Mouse (Mus musculus) midbrain, embryonic 10.5 days (tissue): ENCODE results near the gene Ifi211. TPM values are rescaled to one million over a fixed set of nuclear protein-coding genes. Genes with fewer than 3 reads are reported as not detected.
"Not testable (repeated sequence)": the region's sequence is repeated elsewhere in the genome, so short reads cannot be mapped to it uniquely, and the experiment has no call there.

Experiments
- DNase-seq: peaks from one replicate; pipeline ENCODE4 v3.0.0-alpha.2; 2017; ENCODE audit warnings: low spot score
- H3K27ac ChIP-seq: fragments of 300-500 bp; sonication (generic); replicated peaks from 2 replicates; pipeline ENCODE4 v1.5.1; 2016; ENCODE audit warnings: mild to moderate bottlenecking
- H3K27me3 ChIP-seq: fragments of 300-500 bp; sonication (generic); 2 replicates; pipeline ENCODE4 v1.6.1; 2016; ENCODE audit warnings: low read depth, mild to moderate bottlenecking; ENCODE audit not compliant: poor library complexity, severe bottlenecking
- H3K36me3 ChIP-seq: fragments of 300-500 bp; sonication (generic); 2 replicates; pipeline ENCODE4 v1.6.1; 2016; ENCODE audit warnings: mild to moderate bottlenecking, moderate library complexity
- H3K4me1 ChIP-seq: fragments of 300-500 bp; sonication (generic); 2 replicates; pipeline ENCODE4 v1.6.1; 2016
- H3K4me3 ChIP-seq: fragments of 300-500 bp; sonication (generic); 2 replicates; pipeline ENCODE4 v1.5.1; 2016; ENCODE audit warnings: mild to moderate bottlenecking, moderate library complexity
- H3K9me3 ChIP-seq: fragments of 300-500 bp; sonication (generic); replicated peaks from 2 replicates; pipeline ENCODE4 v1.6.1; 2016; ENCODE audit warnings: mild to moderate bottlenecking
- WGBS: fragments of 180-500 bp; shearing (Covaris S2); methylation state at CpG from one replicate; pipeline ENCODE4 v1.1.7; 2016; 5-methylcytosine and 5-hydroxymethylcytosine counted together
- polyA plus RNA-seq: library from polyadenylated mRNA; unstranded; fragments of >200 nt; fragmentation: Nextera tagmentation; extraction: Ambion mirVana; gene quantifications from 2 replicates; pipeline ENCODE4 v1.2.1, GENCODE M21; 2016

Gene Ifi211
- polyA plus RNA-seq, result 0.11 and 0.17 TPM in 2 replicates

DNA sequence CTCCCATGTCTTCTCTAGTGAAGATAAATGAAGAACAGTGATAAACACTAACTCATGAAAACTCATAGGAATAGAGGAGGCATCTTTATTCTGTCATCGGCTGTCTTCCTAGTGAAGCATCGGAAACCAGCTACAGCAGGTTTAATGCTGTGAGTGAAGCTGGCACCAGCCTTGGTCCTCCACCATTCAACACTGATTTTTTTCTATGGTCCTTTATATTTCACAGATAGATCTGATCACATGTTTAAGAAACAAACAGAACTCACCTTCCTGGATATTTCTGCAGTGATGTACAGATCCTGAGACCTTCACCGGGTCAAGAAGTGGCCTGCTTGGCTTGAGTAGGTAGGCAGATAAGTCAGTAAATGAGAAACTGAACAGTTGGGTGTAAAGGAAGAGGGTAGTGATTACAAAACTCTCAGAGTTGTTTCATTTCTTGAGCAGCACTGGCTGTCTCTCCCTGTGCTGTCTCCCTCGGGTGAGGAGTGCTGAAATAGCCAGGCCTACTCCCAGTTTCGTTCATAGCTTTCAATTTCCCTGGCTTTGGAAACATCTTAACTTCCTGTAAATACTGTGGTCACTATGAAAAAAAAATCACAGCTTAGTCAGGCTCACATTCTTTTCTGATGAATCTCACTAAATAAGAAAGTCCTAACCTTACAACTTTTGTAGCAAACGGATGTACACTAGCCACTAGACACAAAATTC, at the start of gene Ifi211:
Gene Ifi211 (minus strand): TSS at position 499 of the 708 bp plus-strand sequence.
- not testable (repeated sequence) for H3K36me3 ChIP-seq, H3K27me3 ChIP-seq, H3K4me3 ChIP-seq, H3K4me1 ChIP-seq, H3K27ac ChIP-seq, DNase-seq, H3K9me3 ChIP-seq
- WGBS, result 88% methylated on average over 6 of the region's 6 CpGs

DNA sequence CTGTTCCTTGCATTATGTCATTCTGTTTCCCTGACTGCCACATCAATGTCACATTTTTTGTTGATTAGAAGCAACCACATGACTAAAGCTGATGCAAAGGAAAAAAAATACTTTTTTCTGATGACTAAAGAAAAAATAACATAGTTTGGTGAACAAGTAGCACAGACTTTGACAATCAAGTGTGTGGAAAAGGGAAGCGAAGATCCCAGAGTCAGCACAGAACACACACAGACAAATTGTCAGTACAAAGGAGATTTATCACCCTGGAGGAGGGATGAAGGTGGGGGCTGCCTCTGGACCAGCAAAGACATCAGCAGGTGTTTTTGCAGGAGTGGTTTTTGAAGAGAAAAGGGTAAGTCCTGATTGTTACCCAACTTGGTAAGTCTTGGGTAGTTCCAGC, 48.6 kb upstream of the Ifi211 start:
- H3K36me3 ChIP-seq, H3K27ac ChIP-seq, H3K4me3 ChIP-seq, DNase-seq, H3K4me1 ChIP-seq, H3K27me3 ChIP-seq, H3K9me3 ChIP-seq: not testable (repeated sequence)
- WGBS, result 83% methylated on average over 1 of the region's 1 CpGs

DNA sequence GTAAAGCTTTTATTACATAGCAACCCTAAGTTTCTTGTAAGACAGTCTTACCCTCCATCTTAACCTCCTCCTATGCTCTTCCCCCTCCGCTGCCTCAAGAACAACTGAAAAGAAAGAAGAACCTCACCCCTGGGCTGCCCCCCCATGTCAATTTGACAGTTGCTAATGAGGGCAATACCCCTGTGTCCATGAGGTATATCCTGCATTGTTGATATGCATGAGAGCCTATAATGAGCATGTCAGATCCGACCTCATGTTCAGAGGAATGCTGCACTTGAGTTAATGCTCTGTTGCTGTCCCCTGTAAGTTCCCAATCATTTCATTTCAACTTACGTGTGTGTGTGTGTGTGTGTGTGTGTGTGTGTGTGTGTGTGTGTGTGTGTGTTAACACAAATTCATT, 47.2 kb upstream of the Ifi211 start:
- not testable (repeated sequence) for H3K36me3 ChIP-seq, H3K27me3 ChIP-seq, H3K4me3 ChIP-seq, H3K27ac ChIP-seq, H3K4me1 ChIP-seq, H3K9me3 ChIP-seq, DNase-seq
- WGBS, result 75% methylated on average over 3 of the region's 3 CpGs

DNA sequence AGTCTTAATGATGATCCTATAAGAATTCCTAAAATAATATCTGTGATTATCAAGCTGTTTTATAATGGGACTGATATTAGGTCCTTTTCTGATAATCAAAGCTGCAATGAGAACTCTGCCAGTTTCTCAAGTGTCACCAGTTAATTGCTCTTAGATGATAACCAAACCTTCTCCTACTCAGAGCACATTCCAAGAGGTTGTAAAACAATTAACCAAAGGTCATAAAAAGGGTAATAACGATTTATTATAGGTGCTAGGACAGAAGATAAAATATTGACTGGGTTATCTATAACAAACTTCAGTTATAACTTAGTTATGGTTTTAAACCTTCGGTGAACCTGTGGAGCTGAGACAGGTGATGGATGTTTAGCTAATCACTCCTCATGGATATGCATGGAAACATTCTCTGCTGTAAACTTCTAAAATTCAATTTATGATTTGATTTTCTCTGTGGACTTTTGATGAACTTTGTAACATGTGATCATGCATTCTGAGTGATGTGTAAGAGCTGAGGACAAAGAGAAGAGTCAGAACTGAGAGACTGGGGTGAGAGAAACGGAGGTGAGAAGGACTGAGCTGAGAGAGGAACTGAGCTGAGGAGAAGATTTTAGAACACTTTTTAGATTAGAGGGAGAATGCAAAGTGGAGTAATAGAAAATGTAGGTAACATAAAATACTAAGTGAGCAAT, 43.1 kb upstream of the Ifi211 start:
- H3K27ac ChIP-seq, H3K27me3 ChIP-seq, H3K36me3 ChIP-seq, H3K4me1 ChIP-seq, H3K9me3 ChIP-seq, H3K4me3 ChIP-seq, DNase-seq: not testable (repeated sequence)
- WGBS, result 82% methylated on average over 3 of the region's 3 CpGs

DNA sequence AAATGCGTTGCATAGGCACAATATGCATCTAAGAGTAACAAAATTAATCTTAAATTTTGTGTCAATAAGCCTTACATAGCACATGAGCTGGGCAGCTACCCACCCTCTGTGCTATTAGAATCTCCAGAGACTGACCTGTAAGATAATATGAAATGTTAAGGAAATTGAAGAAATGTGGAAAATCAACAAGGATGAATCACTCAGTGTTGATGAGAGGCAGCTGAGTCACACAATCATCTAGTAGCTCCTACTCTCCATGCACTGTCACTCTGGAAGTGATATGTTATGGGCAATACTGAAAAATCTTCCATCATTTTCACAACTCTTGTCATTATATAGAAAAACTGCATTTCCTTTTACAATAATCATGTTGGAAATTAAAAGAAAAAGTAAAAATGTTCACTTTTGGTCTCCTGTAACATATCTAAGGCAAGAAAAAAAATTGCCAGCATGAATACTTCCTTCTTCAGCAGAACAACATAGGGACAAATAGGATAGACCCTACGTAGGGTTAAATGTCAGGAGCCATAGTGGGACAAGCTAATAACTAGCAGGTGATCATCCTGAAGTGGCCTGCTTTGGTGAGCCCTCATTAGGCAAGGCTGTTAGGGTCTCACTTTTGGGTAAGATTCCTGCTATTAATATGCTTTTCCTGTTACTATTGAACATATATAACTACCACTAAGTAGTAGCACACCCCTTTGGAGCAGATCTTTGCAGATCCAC, 42.4 kb upstream of the Ifi211 start:
- DNase-seq, result no peak
- Histone ChIP-seq H3K27me3 (no peaks in the 10 kb centered on the region), H3K4me1 (no peaks in the 10 kb centered on the region), H3K27ac (no peak overlapping the region), H3K4me3 (no peak overlapping the region), H3K9me3 (no peaks in the 10 kb centered on the region), H3K36me3 (no peaks in the 10 kb centered on the region)
- 85% methylated on average over 2 of the region's 2 CpGs for WGBS

DNA sequence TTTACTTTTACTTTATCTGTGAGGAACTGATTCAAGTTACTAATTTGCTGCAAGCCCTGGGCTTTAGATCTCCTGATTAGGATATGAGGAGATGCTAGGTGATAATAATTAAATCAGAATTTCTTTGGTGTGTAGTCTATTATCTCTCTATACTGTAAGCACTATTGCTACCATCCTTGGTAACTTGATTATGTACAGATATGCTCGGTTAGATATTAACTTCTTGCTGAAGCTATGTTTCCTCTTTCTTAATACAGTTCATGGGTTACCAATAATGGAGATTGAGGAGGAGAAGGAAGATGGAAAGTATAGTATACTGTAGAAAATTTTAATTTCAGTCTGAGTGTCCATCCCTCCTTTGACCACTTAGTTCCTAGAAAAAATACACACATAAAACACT, 40.7 kb upstream of the Ifi211 start:
- 84% methylated on average over 1 of the region's 1 CpGs for WGBS
- DNase-seq, result no peak
- no peak overlapping the region for H3K4me3 ChIP-seq

DNA sequence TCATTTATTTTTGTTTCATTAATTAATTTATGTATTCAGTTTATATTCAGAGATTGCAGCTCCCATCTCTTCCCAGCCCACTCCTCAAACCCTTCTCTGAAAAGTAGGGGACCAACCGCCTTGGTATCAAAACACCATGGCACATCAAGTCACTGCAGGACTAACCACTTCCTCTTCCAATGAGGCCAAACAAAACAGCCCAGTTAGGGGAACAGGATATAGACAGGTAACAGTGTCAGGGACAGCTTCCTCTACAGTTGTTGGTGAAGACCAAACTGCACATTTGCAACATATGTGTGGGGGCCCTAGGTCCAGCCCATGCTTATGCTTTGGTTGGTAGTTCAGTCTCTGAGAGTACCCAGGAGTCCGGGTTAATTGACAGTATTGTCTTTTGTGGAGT, 36.2 kb upstream of the Ifi211 start:
- not testable (repeated sequence) for H3K27ac ChIP-seq, H3K9me3 ChIP-seq, DNase-seq, H3K4me1 ChIP-seq, H3K4me3 ChIP-seq, H3K27me3 ChIP-seq, H3K36me3 ChIP-seq
- 87% methylated on average over 2 of the region's 2 CpGs for WGBS

More for the DNA sequence above, 40.7 kb upstream of the Ifi211 start:
- no peaks in the 10 kb centered on the region for H3K27me3 ChIP-seq
- H3K36me3 ChIP-seq, result no peaks in the 10 kb centered on the region
- H3K9me3 ChIP-seq, result no peaks in the 10 kb centered on the region
- no peaks in the 10 kb centered on the region for H3K4me1 ChIP-seq
- no peak overlapping the region for H3K27ac ChIP-seq

DNA sequence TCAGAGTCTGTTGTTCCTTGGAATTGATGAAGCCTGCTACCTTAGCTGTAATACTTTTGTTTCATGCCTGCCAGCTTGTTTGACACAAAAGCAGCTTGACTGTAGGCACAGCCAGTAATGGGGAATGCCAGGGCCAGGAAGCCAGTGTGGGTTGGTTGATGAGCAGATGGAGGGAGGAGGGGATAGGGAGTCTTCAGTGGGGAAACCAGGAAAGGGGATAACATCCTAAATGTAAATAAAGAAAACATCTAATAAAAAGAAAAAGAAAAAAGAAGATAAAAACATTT, 29.9 kb upstream of the Ifi211 start:
- H3K36me3 ChIP-seq, H3K9me3 ChIP-seq, H3K27me3 ChIP-seq, DNase-seq, H3K4me3 ChIP-seq, H3K4me1 ChIP-seq, H3K27ac ChIP-seq: not testable (repeated sequence)

DNA sequence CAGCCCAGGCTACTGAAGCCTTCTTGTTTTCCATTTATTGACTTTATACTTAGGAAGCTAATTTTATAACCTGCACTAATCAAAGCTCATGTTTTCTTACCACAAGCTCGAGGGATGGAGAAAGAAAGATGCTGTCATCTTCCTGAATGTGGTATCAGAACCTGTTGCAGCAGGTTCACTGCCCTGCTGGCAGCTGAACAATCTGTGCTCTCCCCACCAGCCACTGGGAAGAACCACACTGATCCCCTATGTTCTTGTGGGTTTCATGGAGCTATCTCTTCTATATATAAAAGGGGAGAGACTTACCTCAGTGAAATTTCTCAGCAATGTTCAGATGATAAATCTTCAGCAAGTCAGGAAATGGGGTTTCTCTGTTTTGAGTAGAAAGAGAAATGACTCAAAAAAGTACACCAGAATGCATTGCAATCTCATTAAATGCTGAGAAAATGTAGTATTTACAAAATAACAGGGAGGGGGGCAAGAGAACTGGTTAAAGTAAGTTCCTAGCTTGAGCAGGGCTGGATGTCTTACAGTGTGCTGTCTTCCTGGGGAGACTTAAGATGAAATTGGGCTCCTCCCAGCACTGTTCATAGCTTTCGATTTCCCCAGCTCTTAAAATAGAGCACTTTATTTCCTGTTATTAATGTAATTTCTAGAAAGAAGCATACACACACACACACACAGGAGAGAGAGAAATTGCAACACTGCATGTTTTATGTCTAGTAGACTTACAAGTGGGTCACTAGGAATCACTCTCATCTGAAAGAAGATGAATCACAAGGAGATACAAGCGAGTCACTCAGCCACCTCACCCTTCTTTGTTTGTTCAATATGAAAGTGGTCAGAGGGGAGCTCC, 29.3 kb upstream of the Ifi211 start, which contains the start of the genes Mndal and Ifi203:
Gene Mndal (minus strand): TSS at position 568 of the 856 bp plus-strand sequence.
Gene Ifi203 (minus strand): TSS at position 749 of the 856 bp plus-strand sequence.
- not testable (repeated sequence) for H3K4me3 ChIP-seq, H3K4me1 ChIP-seq, DNase-seq, H3K36me3 ChIP-seq, H3K27me3 ChIP-seq, H3K9me3 ChIP-seq, H3K27ac ChIP-seq
- WGBS, result 89% methylated on average over 3 of the region's 3 CpGs

DNA sequence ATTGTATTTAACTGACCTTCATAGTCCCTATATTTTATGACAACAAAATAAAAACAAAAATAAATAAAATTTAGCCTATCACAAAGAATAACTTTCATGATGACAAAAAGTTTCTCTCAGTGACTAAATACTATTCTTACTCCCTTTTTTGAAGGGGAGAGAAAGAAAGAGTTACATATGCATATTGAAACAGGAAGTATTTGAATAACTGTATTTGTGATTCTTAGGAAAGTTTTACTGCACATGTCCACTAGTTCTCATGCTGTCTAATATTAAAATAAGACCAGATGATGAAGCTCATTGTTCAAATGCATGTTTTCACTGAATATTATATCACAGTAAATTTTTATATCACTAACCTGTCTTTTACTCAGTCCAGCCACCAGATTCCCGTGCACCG, 28.7 kb upstream of the Ifi211 start:
- H3K4me3 ChIP-seq, H3K36me3 ChIP-seq, H3K27me3 ChIP-seq, H3K4me1 ChIP-seq, DNase-seq, H3K27ac ChIP-seq, H3K9me3 ChIP-seq: not testable (repeated sequence)
- WGBS, result 97% methylated on average over 2 of the region's 2 CpGs

DNA sequence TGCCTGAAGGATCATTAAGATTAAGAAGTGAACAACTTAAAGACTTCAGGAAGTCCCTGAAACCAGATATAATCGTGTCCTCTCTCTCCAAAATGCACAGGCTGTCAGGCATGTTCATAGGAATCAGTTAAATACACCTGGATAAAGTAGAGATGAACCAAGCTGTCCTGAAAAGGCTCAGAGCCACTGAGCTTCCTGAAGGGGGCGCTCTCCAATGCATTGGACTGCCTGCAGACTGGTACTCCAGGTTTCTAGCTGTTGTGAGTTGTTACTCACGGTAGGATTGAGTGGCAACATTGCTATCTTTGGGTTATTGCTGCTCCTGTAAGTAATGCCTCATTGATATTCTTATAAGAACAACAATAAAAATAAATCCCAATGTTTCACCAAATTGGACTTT, 6.4 kb upstream of the Ifi211 start:
- not testable (repeated sequence) for H3K36me3 ChIP-seq, DNase-seq
- WGBS, result 60% methylated on average over 3 of the region's 3 CpGs

DNA sequence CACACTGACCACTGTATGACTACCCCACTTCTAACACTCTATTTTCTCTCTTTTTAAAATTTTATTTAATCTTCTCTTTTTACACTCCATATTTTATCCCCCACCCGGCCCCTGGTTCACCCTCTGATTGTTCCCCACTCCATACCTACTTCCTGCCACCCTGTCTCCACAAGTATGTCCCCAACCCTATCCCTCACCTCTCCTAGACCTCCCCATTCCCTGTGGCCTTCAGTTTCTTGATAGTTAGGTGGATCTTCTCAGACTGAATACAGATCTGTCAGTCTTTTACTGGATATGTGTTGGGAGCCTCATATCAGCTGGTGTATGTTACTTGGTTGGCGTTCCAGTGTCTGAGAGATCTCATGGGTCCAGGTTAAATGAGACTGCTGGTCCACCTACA, 1.7 kb upstream of the Ifi211 start:
- no peaks in the 10 kb centered on the region for H3K36me3 ChIP-seq
- H3K4me3 ChIP-seq, result no peak overlapping the region
- no peak overlapping the region for H3K27ac ChIP-seq
- no peaks in the 10 kb centered on the region for H3K4me1 ChIP-seq
- no peaks in the 10 kb centered on the region for H3K27me3 ChIP-seq
- 84% methylated on average over 2 of the region's 2 CpGs for WGBS
- no peaks in the 10 kb centered on the region for H3K9me3 ChIP-seq
- DNase-seq, result no peak

More for the DNA sequence above, 6.4 kb upstream of the Ifi211 start:
- not testable (repeated sequence) for H3K9me3 ChIP-seq, H3K4me1 ChIP-seq, H3K27me3 ChIP-seq, H3K27ac ChIP-seq, H3K4me3 ChIP-seq
